ENCODE assay signal across 15 mouse cellular contexts in the genomic region with DNA sequence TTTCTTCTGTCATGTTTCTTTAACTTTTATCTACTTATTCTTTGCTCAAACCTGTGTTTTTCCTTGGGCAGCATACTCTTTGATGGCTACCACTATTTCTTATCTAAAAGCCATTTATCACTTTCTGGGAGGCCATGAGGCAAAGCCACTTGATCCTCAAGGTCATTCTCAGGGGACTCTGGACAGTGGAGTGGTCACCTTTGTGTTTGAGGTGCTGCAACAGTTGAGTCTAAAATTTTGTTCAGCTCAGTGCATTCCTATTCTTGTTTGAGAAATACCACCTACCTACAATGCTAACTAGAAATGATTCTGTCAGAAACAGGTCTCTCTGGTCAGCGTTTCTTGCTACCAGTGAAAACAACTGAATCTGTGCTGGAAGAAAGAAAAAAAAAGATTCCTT.
"Had no signal": no experiment of that assay in that cellular context is flagged by ENCODE, and none has a peak within 500 bp of the region (broad histone marks: within the 10 kb centered on the region; RNA-seq: fewer than 3 reads in every experiment).

No protein-coding gene starts in this region.

- H3K9me3 ChIP-seq: limb, embryonic 10.5 days; liver, embryonic 15.5 days; midbrain, embryonic 12.5 days; neural tube, embryonic 13.5 days had no signal

- H3K27ac ChIP-seq: left cerebral cortex, adult 2 months; limb, embryonic 10.5 days; liver, embryonic 15.5 days; macrophage; midbrain, embryonic 12.5 days; neural tube, embryonic 13.5 days had no signal

- H3K27me3 ChIP-seq: liver, embryonic 15.5 days; midbrain, embryonic 12.5 days; neural tube, embryonic 13.5 days had no signal

- H3K4me1 ChIP-seq: liver, embryonic 15.5 days; midbrain, embryonic 12.5 days had no signal

- H3K9ac ChIP-seq: liver, embryonic 15.5 days; midbrain, embryonic 12.5 days; neural tube, embryonic 13.5 days had no signal

- H3K4me3 ChIP-seq: left cerebral cortex, adult 2 months; limb, embryonic 10.5 days; liver, embryonic 15.5 days; midbrain, embryonic 12.5 days; neural tube, embryonic 13.5 days had no signal

- DNase-seq: kidney, postnatal 25 days; lung, postnatal 14 days; retina, postnatal 1 day; right cerebral cortex, postnatal 4 days; spleen, adult 18-20 months; thymus, adult 18-20 months; thymus, postnatal 14 days had no signal

- ATAC-seq: midbrain, embryonic 16.5 days had no signal

- H3K4me2 ChIP-seq: liver, embryonic 11.5 days; liver, embryonic 15.5 days; midbrain, embryonic 12.5 days; neural tube, embryonic 13.5 days had no signal
